Mouse (Mus musculus) left cerebral cortex, postnatal 36 days (tissue): ENCODE measurements around the gene Cd82. TPM values are rescaled to one million over a fixed set of nuclear protein-coding genes. Genes with fewer than 3 reads are reported as not detected.
A peak's percentile ranks its signal among the peaks of the same experiment; 100 is the strongest.

Experiments
- DNase-seq, 2 experiments: peaks; one replicate each; pipeline ENCODE4 v3.0.0; 2021 to 2022; ENCODE audit warnings: low spot score in 2 of 2, mixed read lengths in 1 of 2
- intact Hi-C: fragments of 180-260 bp; cut with DNase I; formaldehyde crosslinking; loops from one replicate; pipeline ENCODE4 v1.15.1; 2025
- total RNA-seq, 2 experiments: library from RNA; stranded (reverse); gene quantifications; 2 replicates each; pipeline ENCODE4 v1.2.3; 2021

The Cd82 gene
- total RNA-seq, 2 experiments from 2014 or later, result 16.7 to 19.4 TPM

- DNase-seq, result no peak
- intact Hi-C loops, result no loop called here
Observed at GRCm38 (mm10) chr2:93425810-93426209, 37.1 kb downstream of the Cd82 start.

DNA sequence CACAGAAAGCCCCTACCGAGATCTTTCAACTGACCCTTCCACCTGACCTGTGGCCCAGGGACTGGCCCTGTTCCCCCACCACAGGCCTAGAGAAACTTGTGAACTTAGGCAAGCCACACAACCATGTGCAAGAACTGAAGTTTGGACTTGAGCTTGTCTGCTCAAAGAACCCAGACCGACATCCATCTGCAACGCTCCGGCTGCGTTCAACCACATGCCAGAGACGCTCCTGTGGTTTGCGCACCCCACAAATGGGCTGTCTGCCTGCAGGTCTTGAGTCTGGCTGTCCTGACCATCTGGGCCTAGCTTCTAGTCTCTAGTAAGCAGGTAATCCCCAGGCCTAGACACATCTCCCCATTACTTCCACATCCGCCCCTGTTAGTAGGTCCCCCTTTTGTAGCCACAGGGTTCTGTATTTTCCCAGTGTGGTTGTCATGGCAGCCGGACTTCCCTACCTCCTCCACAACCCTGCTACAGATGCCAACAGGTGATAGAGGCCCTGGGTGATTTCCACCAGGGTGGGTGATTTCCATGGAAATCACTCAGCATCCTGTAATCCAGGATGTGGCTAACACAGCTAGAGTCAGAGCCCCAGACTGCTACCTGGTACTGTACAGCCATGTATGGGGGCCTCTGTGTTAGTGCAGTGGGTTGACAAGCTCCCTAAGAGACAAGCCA lies 38.5 kb downstream of the Cd82 start:
- intact Hi-C loops, result no loop called here
- no peak for DNase-seq

GRCm38 (mm10) chr2:93421320-93421719 lies 41.6 kb downstream of the Cd82 start:
- DNase-seq, result peak; percentile 67 to 70
- intact Hi-C loops, result loop anchor here (1.0 kb wide), 1 partner anchor 50 kb away; no protein-coding TSS in a partner anchor

GRCm38 (mm10) chr2:93419971-93420370 lies 43.0 kb downstream of the Cd82 start:
- no peak for DNase-seq
- intact Hi-C loops, result loop anchor here (5.0 kb wide), 2 partner anchors 88 to 353 kb away; partner anchors contain the start of gene Tspan18

- intact Hi-C loops, result loop anchor here (1.0 to 5.0 kb wide), 3 partner anchors 86 to 351 kb away; partner anchors contain the start of gene Tspan18
- peak; percentile 71 to 78 for DNase-seq
Observed at GRCm38 (mm10) chr2:93418396-93418795, 44.5 kb downstream of the Cd82 start.

DNA sequence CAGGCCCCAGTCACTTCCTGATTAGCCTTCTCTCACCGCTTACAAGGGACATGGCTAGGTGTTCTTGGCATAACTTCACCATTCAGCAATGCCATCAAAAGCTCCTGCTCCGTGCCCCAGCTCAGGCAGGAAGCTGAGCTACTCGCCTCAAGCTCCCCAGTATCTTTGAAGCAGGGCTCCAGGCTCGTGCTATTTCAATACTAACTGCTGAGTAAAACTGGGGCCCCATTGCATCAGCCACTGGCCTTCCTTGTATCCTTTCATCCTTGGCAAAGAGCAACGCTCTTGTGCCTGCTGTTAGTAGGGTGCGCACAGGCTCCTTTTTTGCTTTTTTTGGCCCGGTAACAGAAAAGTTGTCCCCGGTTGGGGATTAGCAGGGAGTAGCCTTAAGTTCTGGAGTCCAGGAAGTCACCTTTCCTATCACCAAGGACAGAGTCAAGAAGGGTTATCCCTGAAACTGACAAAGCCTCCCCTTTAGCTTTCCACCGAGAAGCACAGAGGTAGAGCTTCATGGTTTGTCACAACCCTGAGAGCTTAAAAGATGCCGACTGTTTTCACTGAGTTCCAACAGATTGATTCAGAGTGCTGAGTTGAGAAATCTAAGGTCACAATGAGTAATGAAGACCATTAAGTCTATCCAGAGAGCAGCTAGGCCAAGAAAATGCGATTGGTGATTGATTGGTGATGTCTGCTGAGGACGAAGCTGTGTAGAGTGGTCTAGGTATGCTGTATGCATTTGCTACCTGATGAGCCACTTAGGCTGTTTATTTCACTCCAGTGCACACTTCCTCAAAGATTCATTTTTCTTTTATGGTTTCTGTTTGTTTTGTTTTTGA lies 45.8 kb downstream of the Cd82 start:
- intact Hi-C loops, result loop anchor here (5.0 kb wide), 2 partner anchors 85 to 350 kb away; partner anchors contain the start of gene Tspan18
- DNase-seq, result no peak

GRCm38 (mm10) chr2:93415281-93415680 lies 47.7 kb downstream of the Cd82 start:
- DNase-seq, result no peak
- intact Hi-C loops, result loop anchor here (5.0 kb wide), 2 partner anchors 83 to 348 kb away; partner anchors contain the start of gene Tspan18

GRCm38 (mm10) chr2:93414163-93414562 lies 48.8 kb downstream of the Cd82 start:
- no peak for DNase-seq
- intact Hi-C loops, result no loop called here

- no peak for DNase-seq
- intact Hi-C loops, result no loop called here
Observed at GRCm38 (mm10) chr2:93413367-93414014, 49.4 kb downstream of the Cd82 start.

DNA sequence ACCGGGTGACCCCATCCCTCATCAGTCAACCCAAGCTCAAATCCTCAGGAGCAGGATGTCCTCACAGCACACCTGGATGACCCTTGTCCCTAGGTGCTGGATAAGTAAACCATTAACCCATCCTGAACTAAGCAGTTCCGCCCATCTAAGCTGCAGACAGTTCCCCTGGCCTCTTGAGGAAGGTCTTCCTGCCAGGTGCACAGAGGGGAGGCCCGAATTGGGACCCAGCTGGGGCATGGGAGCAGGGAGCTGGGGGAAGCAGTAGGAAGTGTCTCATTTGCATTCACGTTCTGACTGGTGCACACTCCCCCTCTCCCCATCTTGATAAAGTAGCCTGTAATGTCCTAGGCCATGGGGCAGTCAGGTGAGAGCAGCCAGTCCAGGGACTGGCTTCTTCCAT lies 50.8 kb downstream of the Cd82 start:
- no peak for DNase-seq
- intact Hi-C loops, result no loop called here

GRCm38 (mm10) chr2:93410899-93411570 lies 51.9 kb downstream of the Cd82 start:
- intact Hi-C loops, result no loop called here
- no peak for DNase-seq

DNA sequence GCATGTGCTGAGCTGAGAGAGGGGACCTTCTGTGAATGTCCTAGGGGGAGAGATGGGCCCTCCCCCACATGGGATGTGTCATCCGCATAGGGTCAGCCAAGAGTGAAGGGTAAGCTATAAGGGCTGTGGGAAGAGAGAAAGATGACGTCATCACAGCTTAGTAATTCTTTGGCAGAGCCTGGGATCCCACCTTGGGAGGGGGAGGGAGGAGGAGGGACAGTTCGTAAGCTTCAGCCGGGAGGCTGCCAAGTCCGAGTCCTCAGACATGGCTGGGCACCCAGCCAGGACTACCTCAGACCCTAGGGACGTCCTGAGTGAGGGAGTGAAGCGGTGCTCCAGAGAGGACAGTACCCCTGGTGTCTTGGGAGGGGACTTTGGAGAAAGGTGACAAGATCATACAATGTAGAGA lies 57.9 kb downstream of the Cd82 start:
- intact Hi-C loops, result no loop called here
- no peak for DNase-seq

- intact Hi-C loops, result no loop called here
Observed at GRCm38 (mm10) chr2:93404169-93404568, 58.8 kb downstream of the Cd82 start.

DNA sequence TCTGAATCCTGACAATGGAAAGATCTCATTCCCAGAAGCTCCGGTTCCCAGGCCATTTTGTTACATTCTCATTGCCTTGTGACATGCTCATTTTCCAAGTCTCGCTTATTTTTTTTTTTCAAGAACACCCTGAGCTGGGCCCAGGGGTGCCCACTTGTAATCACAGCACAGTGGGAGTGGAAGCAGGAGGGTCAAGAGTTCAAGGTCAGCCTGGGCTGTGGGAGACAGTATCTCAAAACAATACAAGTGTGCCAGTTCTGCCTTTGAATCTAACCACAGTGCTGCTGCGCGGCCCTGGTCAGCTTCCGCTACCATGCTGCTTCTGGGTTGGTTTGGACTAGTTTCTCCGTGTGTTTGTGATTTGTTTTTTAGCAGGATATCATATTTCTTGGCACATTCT lies 59.7 kb downstream of the Cd82 start:
- DNase-seq, result no peak
- intact Hi-C loops, result no loop called here

More at GRCm38 (mm10) chr2:93404169-93404568, 58.8 kb downstream of the Cd82 start:
- DNase-seq, result no peak

DNA sequence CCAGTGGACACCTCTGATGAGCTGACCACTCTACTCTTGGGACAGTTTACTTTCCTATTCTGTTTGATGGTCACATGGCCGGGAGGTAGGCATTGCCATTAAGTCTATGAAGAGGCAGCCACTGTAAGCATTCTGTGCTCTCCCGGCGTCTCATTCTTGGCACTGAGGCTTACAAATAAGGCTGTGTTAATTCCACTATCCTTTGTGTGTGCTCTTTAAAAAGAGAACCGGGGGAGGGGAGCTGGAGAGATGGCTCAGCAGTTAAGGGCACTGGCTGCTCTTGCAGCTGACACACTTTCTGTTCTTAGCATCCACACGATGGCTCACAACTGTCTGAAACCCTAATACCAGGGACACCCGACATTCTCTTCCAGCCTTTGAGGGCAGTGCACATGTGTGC lies 71.7 kb downstream of the Cd82 start:
- intact Hi-C loops, result no loop called here
- no peak for DNase-seq

GRCm38 (mm10) chr2:93390170-93390926 lies 72.6 kb downstream of the Cd82 start:
- DNase-seq, result no peak
- intact Hi-C loops, result no loop called here

GRCm38 (mm10) chr2:93386958-93387357 lies 76.0 kb downstream of the Cd82 start:
- no peak for DNase-seq
- intact Hi-C loops, result no loop called here

DNA sequence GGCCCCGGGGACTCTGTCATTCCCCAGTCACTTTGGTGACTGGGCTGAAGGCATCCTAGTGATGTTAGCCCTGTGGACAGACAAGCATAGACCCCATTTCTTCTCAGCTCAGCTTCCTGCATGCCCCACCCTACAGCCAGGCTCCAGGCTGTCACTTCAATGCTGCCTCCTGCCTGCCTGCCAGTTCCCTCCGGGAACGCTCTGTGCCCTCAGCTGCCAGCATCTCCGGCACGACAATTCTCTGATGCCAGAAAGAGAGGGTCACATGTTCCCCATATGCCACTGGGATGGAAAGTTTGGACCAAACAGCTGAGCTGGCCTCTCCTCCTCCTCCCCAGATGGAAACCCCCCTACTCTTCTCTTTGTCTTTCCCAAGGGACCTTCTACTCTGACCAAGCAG lies 79.1 kb downstream of the Cd82 start:
- DNase-seq, result peak in 1 of 2 experiments; percentile 17
- intact Hi-C loops, result no loop called here

DNA sequence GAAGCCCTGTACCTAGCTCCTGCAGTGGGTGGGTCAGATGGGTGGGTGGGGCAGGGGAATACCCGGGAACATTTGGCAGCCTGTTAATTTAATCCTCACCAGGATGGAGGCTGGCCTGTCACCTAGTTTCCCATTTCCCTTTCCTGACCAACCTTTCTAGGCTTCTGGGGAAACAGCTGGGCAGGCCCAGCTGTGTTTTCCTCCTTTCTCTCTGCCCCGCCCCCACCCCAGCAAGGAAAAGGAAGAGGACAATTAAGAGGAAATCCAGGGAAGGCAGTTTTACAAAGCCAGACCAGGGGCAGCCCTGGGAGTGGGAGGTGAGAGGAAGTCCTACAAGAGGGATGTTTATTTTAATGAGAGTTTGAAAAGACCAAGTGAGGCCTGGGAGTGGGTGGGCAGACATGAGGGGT lies 82.3 kb downstream of the Cd82 start:
- no peak for DNase-seq
- intact Hi-C loops, result no loop called here
